Mouse (Mus musculus) neural tube, embryonic 11.5 days (tissue): Measurements from ENCODE around the gene Mpst. TPM values are rescaled to one million over a fixed set of nuclear protein-coding genes. Genes with fewer than 3 reads are reported as not detected.
A peak's percentile ranks its signal among the peaks of the same experiment; 100 is the strongest.

Experiments
- ATAC-seq: fragments of 200-750 bp; cut with Nextera tagmentation; 2 replicates; pipeline ENCODE4 v1.8.0; 2017; ENCODE audit warnings: moderate number of reproducible peaks, mild to moderate bottlenecking, moderate TSS enrichment, moderate library complexity; ENCODE audit not compliant: insufficient read depth, low FRiP score, low TSS enrichment
- DNase-seq: peaks from one replicate; pipeline ENCODE4 v3.0.0-alpha.2; 2015; ENCODE audit warnings: low spot score
- H3K27ac ChIP-seq: fragments of 300-500 bp; sonication (generic); 2 replicates; pipeline ENCODE4 v1.5.1; 2014; ENCODE audit warnings: low read depth, mild to moderate bottlenecking, low read length
- H3K27me3 ChIP-seq: fragments of 300-500 bp; sonication (generic); 2 replicates; pipeline ENCODE4 v1.6.1; 2014; ENCODE audit warnings: mild to moderate bottlenecking, low read length, mixed read lengths; ENCODE audit not compliant: control insufficient read depth, insufficient read depth
- H3K36me3 ChIP-seq: fragments of 300-500 bp; sonication (generic); 2 replicates; pipeline ENCODE4 v1.6.1; 2014; ENCODE audit warnings: mild to moderate bottlenecking, low read length, moderate library complexity, mixed read lengths; ENCODE audit not compliant: control insufficient read depth, insufficient read depth
- H3K4me1 ChIP-seq: fragments of 300-500 bp; sonication (generic); 2 replicates; pipeline ENCODE4 v1.6.1; 2014; ENCODE audit warnings: low read length, mixed read lengths; ENCODE audit not compliant: control insufficient read depth, insufficient read depth
- H3K4me2 ChIP-seq: fragments of 300-500 bp; sonication (generic); 2 replicates; pipeline ENCODE4 v1.6.1; 2014; ENCODE audit warnings: low read depth, mild to moderate bottlenecking, moderate library complexity
- H3K4me3 ChIP-seq: fragments of 300-500 bp; sonication (generic); 2 replicates; pipeline ENCODE4 v1.5.1; 2014; ENCODE audit warnings: low read depth, low read length
- H3K9ac ChIP-seq: fragments of 300-500 bp; sonication (generic); 2 replicates; pipeline ENCODE4 v1.6.1; 2014; ENCODE audit warnings: mild to moderate bottlenecking, low read length
- H3K9me3 ChIP-seq: fragments of 300-500 bp; sonication (generic); 2 replicates; pipeline ENCODE4 v1.6.1; 2016; ENCODE audit warnings: low read length; ENCODE audit not compliant: control insufficient read depth
- WGBS: fragments of 180-500 bp; shearing (Covaris S2); extraction: QIAGEN DNeasy Blood & Tissue Kit; methylation state at CpG from one replicate; pipeline ENCODE4 v1.1.7; 2014; 5-methylcytosine and 5-hydroxymethylcytosine counted together
- polyA plus RNA-seq: library from polyadenylated mRNA; unstranded; fragments of >200 nt; fragmentation: Nextera tagmentation; extraction: Ambion mirVana; gene quantifications from 2 replicates; pipeline ENCODE4 v1.2.1, GENCODE M21; 2014

The Mpst gene
- polyA plus RNA-seq, 1 experiment from 2014 or later, result 1.9 TPM

DNA sequence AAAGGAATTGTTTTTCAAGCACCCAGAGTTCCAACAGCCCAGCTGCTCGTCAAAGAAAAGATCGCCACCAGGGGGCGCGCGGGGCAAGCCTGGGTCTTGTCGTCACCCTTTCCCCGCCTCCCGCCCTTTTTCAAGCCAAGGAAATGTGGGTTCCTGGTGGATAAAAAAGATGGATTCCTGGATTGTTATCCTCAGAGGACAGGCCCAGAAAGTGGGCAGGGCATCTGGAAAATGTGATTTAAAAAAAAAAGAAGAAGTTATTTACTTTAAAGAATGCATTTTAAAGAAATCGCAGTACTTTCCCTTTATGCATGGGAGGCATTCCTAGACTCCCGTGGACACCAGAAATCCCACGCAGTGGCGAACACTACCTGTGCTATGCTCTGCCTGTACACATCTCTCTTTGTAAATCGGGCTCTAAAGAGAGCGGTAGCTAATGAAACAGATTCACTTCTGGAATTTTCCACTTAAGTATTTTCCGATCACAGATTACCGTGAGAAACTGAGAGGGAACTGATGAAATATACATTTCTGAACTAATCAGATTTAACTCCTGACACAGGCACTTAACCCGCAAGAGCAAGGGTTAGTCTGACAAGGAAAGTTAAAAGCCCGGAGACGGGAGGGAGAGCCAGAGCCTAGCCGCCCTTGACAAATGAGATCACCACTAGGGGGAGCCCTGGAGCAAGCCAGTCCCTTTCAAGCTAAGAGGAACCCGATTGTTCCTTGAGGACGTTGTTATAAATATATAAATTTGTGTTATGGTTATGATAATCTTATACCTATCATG, 41.7 kb downstream of the Mpst start:
- H3K27ac ChIP-seq, result no peak overlapping the region
- peak overlapping the region; percentile 51 for H3K9ac ChIP-seq
- H3K4me1 ChIP-seq, result no peaks in the 10 kb centered on the region
- WGBS, result 2% methylated on average over 22 of the region's 22 CpGs
- no peaks in the 10 kb centered on the region for H3K27me3 ChIP-seq
- ATAC-seq, result peak; percentile 18; the same call in 1 of the 2 replicates
- peak; percentile 92 for DNase-seq
- peak overlapping the region; percentile 24; the same call in 1 of the 2 replicates for H3K4me3 ChIP-seq
- H3K36me3 ChIP-seq, result no peaks in the 10 kb centered on the region
- H3K9me3 ChIP-seq, result no peaks in the 10 kb centered on the region
- peak overlapping the region; percentile 58 for H3K4me2 ChIP-seq

DNA sequence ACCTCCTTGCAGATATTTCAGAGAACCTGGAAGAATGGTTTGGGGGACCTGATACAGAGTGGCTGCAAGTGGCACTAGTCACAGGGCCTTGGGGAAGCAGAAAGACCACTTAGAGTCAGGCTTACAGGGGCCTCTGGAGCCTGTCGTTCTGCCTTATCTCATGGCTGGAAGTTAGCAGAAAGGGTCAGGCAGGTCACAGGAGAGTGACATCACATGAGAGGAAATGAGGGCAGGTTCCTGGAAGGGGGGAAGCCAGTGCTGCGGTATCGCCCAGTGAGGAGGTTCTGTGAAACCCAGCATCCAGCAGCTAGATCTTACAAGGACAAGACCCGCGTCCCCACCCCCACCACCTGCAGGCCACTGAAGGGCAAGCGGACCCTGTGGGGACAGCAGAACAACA, 42.9 kb downstream of the Mpst start:
- no peak for ATAC-seq
- Histone ChIP-seq H3K4me1 (no peaks in the 10 kb centered on the region), H3K36me3 (no peaks in the 10 kb centered on the region), H3K9ac (no peak overlapping the region), H3K27me3 (no peaks in the 10 kb centered on the region), H3K9me3 (no peaks in the 10 kb centered on the region), H3K4me2 (no peak overlapping the region), H3K27ac (no peak overlapping the region), H3K4me3 (no peak overlapping the region)
- no peak for DNase-seq
- 72% methylated on average over 6 of the region's 6 CpGs for WGBS

DNA sequence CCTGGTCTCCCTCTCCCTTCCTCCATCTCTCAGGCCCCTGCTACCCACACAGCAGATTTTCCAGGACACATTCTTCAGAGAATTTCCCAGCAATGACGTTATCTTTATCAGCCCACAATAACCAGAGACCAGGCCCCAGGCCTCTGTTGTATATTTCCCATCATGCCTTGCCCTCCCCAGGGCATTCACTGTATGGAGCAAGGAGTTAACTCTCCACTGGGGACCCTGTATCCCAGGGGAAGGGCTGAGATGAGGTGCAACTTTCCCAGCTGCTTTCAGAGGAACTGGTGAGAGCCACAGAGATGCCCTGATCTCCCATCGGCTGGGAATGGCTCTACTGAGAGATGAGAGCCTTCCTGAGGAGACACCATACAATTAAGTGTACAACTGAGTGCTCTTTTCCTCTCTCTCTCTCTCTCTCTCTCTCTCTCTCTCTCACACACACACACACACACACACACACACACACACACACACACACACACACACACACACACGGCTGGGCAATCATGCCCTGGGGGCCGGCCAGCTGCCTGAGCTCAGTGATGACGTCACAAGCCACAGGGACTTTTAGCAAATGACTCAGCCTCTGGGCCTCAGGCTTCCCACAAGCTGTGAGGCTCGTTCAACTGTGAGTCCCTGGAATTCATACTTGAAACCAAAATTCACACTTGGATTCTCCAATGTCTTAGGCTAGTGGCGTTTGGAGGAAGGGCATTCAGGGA, 43.6 kb downstream of the Mpst start:
- Histone ChIP-seq H3K4me3 (no peak overlapping the region), H3K27ac (no peak overlapping the region), H3K9me3 (no peaks in the 10 kb centered on the region), H3K36me3 (no peaks in the 10 kb centered on the region), H3K9ac (no peak overlapping the region), H3K27me3 (no peaks in the 10 kb centered on the region), H3K4me1 (no peaks in the 10 kb centered on the region), H3K4me2 (no peak overlapping the region)
- DNase-seq (peak; percentile 58), ATAC-seq (no peak)
- WGBS, result 48% methylated on average over 7 of the region's 7 CpGs

DNA sequence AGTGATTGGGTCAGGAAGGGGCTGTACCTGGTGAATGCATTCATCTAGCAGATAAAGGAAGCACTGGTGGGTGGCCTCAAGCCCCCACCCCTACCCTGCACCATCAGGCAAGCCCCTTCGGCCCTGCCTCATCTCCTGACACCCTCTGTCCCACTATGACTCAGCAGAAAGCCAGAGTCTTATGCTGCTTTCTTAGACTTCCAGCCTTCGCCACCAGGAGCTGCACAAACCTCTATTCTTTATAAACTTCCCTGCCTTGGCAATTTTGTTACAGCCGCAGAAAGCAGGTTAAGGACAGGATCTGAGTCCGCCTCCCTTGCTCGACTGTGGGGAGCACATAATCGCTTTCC, 44.2 kb downstream of the Mpst start:
- Histone ChIP-seq H3K27ac (no peak overlapping the region), H3K9me3 (no peaks in the 10 kb centered on the region), H3K4me2 (no peak overlapping the region), H3K36me3 (no peaks in the 10 kb centered on the region), H3K4me1 (no peaks in the 10 kb centered on the region), H3K27me3 (no peaks in the 10 kb centered on the region), H3K9ac (no peak overlapping the region), H3K4me3 (no peak overlapping the region)
- ATAC-seq (no peak), DNase-seq (no peak)
- 84% methylated on average over 6 of the region's 6 CpGs for WGBS

DNA sequence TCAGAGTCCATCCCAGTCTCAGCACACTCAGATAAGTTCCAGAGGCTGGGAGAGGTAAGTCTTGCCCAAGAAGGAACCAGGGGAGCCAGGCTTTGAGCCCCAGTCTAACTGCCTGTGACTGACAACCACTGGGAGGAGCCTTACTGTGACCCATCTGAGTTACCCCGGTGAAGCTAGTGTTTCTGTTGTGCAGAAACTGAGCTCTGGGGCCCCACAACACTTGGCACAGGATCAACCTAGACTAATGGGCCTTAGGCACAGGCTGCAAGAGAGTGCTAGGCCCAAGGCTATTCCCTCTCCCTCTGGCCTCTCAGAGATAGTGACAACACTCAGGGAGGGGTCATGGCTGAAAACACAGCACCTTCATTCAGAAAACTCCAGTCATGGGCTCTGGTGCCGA, 45.0 kb downstream of the Mpst start:
- Histone ChIP-seq H3K36me3 (no peaks in the 10 kb centered on the region), H3K27ac (no peak overlapping the region), H3K9me3 (no peaks in the 10 kb centered on the region), H3K4me3 (no peak overlapping the region), H3K4me2 (no peak overlapping the region), H3K9ac (no peak overlapping the region), H3K27me3 (no peaks in the 10 kb centered on the region), H3K4me1 (no peaks in the 10 kb centered on the region)
- WGBS, result 81% methylated on average over 2 of the region's 2 CpGs
- DNase-seq (no peak), ATAC-seq (no peak)

DNA sequence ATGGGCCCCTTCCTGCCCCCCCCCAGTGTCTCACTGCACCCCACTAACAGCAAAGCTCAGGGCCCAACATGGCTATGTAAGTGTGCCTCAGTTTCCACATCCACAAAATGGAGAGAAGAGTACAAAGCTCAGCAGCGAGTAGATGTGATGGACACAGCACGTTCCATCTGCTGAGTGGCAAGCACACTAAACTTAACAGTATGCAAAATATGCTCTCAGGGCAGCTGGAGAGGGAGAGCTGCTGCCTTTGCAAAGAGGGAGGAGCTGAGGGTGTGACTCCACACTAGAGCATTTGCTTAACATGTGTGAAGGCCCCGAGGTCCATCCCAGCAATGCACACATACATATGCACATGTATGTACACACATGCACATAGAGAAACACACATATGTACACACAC, 46.7 kb downstream of the Mpst start:
- WGBS, result 86% methylated on average over 3 of the region's 3 CpGs

DNA sequence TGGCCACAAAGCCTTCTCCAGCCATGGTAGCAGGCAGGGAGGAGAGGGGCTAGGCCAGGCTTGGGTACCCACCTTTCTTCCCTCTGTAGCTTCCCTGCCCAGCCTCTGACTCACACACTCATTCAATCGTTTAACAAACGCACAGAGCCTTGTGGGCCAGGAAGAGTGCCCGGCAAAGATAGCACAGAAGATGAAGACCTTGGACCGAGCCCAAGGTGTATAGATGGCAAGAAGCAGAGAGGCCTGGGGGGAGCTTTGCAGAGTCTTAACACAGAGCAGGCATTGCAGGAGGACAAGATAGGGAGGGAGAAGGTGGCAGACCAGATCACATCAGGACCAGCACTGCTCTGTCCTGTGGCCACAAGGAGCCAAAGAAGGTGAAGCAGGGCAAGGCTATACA, 49.0 kb downstream of the Mpst start:
- DNase-seq, result no peak
- WGBS, result 86% methylated on average over 4 of the region's 4 CpGs
- Histone ChIP-seq H3K4me2 (no peak overlapping the region), H3K4me3 (no peak overlapping the region), H3K27ac (no peak overlapping the region), H3K27me3 (no peaks in the 10 kb centered on the region), H3K4me1 (no peaks in the 10 kb centered on the region), H3K9ac (no peak overlapping the region), H3K36me3 (no peaks in the 10 kb centered on the region), H3K9me3 (no peaks in the 10 kb centered on the region)
- ATAC-seq, result no peak

More for the DNA sequence above, 46.7 kb downstream of the Mpst start:
- H3K27ac ChIP-seq, result no peak overlapping the region
- H3K9me3 ChIP-seq, result no peaks in the 10 kb centered on the region
- H3K4me1 ChIP-seq, result no peaks in the 10 kb centered on the region
- no peak for DNase-seq
- H3K9ac ChIP-seq, result no peak overlapping the region
- no peak overlapping the region for H3K4me3 ChIP-seq
- no peak for ATAC-seq
- H3K27me3 ChIP-seq, result no peaks in the 10 kb centered on the region
- H3K36me3 ChIP-seq, result no peaks in the 10 kb centered on the region
- H3K4me2 ChIP-seq, result no peak overlapping the region

DNA sequence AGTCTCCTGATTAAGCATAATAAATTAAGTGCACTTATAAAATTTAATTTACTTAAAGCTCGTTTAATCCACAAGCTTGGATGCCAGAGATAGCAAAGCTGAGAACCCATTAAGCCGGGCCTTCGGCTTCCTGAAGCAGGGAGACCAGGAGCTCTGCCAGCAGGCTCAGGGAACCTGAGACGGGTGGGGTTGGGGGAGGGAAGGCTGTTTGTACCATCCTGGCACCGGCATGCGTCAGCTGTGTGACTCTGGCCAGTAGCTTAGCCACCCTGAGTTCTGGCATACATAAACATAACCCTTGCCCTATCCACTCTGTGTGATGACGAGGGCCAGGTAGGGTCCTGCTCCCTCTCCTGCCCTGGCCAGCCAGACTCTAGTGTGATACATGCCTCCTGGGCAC, 49.8 kb downstream of the Mpst start:
- Histone ChIP-seq H3K27me3 (no peaks in the 10 kb centered on the region), H3K4me3 (no peak overlapping the region)
- WGBS, result 77% methylated on average over 7 of the region's 7 CpGs

DNA sequence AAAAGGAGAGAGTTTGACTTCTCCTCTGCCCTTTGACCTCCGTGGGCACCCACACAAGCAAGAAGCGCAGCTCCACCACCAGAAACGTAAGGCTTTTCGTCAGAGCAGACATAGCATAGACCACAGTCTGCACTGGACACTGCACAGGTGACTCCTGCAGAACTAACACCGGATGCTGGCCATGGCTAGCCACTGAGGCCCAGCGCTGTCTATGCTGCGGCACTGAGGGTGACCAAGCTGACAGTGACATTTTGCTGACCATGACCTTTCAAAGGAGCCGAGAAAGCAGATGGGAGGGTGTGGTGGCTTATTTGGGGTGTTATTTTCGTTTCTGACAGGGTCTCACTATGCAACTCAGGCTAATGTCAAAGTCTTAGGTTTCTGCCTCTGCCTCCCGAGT, 51.0 kb downstream of the Mpst start:
- H3K27ac ChIP-seq, result no peak overlapping the region
- ATAC-seq (no peak), DNase-seq (no peak)
- no peaks in the 10 kb centered on the region for H3K4me1 ChIP-seq
- no peaks in the 10 kb centered on the region for H3K9me3 ChIP-seq
- no peak overlapping the region for H3K4me3 ChIP-seq
- no peak overlapping the region for H3K4me2 ChIP-seq
- H3K9ac ChIP-seq, result no peak overlapping the region
- no peaks in the 10 kb centered on the region for H3K36me3 ChIP-seq
- H3K27me3 ChIP-seq, result no peaks in the 10 kb centered on the region
- WGBS, result 82% methylated on average over 10 of the region's 10 CpGs

More for the DNA sequence above, 49.8 kb downstream of the Mpst start:
- DNase-seq (no peak), ATAC-seq (no peak)
- Histone ChIP-seq H3K9me3 (no peaks in the 10 kb centered on the region), H3K36me3 (no peaks in the 10 kb centered on the region), H3K4me2 (no peak overlapping the region), H3K9ac (no peak overlapping the region), H3K27ac (no peak overlapping the region), H3K4me1 (no peaks in the 10 kb centered on the region)
